Mouse (Mus musculus): Measurements from ENCODE around the gene Chd5. TPM values are rescaled to one million over a fixed set of nuclear protein-coding genes. Genes with fewer than 3 reads are reported as not detected.

Chd5 gene
- polyA plus RNA-seq, 1 experiment from 2014 or later: not detected

- Histone ChIP-seq H3K4me3 (ENCODE audit: control insufficient read depth in 1 of 2, insufficient read depth in 1 of 2, low read depth in 1 of 2, low read length in 2 of 2) (no peak overlapping the region), H3K36me3 (ENCODE audit: control insufficient read depth, insufficient read depth, low read length) (no peaks in the 10 kb centered on the region), H3K27me3 (ENCODE audit: control insufficient read depth, insufficient read depth, low read length) (no peaks in the 10 kb centered on the region), H3K27ac (replicated peaks in 1 of 2; ENCODE audit: control insufficient read depth in 1 of 2, insufficient read depth in 1 of 2, low read depth in 2 of 2, low read length in 2 of 2) (no peak overlapping the region), H3K4me2 (ENCODE audit: low read length) (no peak overlapping the region), H3K4me1 (ENCODE audit: control insufficient read depth in 2 of 2, insufficient read depth in 2 of 2, low read length in 2 of 2) (no peaks in the 10 kb centered on the region), H3K9ac (ENCODE audit: low read length) (no peak overlapping the region), H3K9me3 (ENCODE audit: control insufficient read depth, low read length) (no peaks in the 10 kb centered on the region)
- WGBS: 58% methylated on average over 5 of the region's 5 CpGs
- no peak for ATAC-seq (ENCODE audit: insufficient number of reproducible peaks, insufficient read depth, low FRiP score, low read depth)
These were observed 86.5 kb downstream of the Chd5 start for GRCm38 (mm10) chr4:152424922-152425321.

GRCm38 (mm10) chr4:152428259-152428658 is 89.8 kb downstream of the Chd5 start:
- H3K9ac ChIP-seq (ENCODE audit: low read length): no peak overlapping the region
- ATAC-seq (ENCODE audit: insufficient number of reproducible peaks, insufficient read depth, low FRiP score, low read depth): no peak
- no peak overlapping the region for H3K27ac ChIP-seq (replicated peaks in 1 of 2; ENCODE audit: control insufficient read depth in 1 of 2, insufficient read depth in 1 of 2, low read depth in 2 of 2, low read length in 2 of 2)
- H3K4me1 ChIP-seq (ENCODE audit: control insufficient read depth in 2 of 2, insufficient read depth in 2 of 2, low read length in 2 of 2): no peaks in the 10 kb centered on the region
- H3K4me2 ChIP-seq (ENCODE audit: low read length): no peak overlapping the region
- no peaks in the 10 kb centered on the region; the same call in 1 of the 2 replicates for H3K27me3 ChIP-seq (ENCODE audit: control insufficient read depth, insufficient read depth, low read length)
- H3K9me3 ChIP-seq (ENCODE audit: control insufficient read depth, low read length): no peaks in the 10 kb centered on the region
- H3K36me3 ChIP-seq (ENCODE audit: control insufficient read depth, insufficient read depth, low read length): no peaks in the 10 kb centered on the region
- 44% methylated on average over 8 of the region's 8 CpGs for WGBS
- no peak overlapping the region for H3K4me3 ChIP-seq (ENCODE audit: control insufficient read depth in 1 of 2, insufficient read depth in 1 of 2, low read depth in 1 of 2, low read length in 2 of 2)

- H3K36me3 ChIP-seq (ENCODE audit: control insufficient read depth, insufficient read depth, low read length): no peaks in the 10 kb centered on the region
- no peak overlapping the region for H3K27ac ChIP-seq (replicated peaks in 1 of 2; ENCODE audit: control insufficient read depth in 1 of 2, insufficient read depth in 1 of 2, low read depth in 2 of 2, low read length in 2 of 2)
- H3K4me1 ChIP-seq (ENCODE audit: control insufficient read depth in 2 of 2, insufficient read depth in 2 of 2, low read length in 2 of 2): peaks cover 0 to 3% of the 10 kb centered on the region in 2 experiments; a peak in 1 of 4 replicates
- no peak overlapping the region for H3K9ac ChIP-seq (ENCODE audit: low read length)
- WGBS: 46% methylated on average over 5 of the region's 5 CpGs
- H3K9me3 ChIP-seq (ENCODE audit: control insufficient read depth, low read length): no peaks in the 10 kb centered on the region
- no peak overlapping the region for H3K4me2 ChIP-seq (ENCODE audit: low read length)
- no peak for ATAC-seq (ENCODE audit: insufficient number of reproducible peaks, insufficient read depth, low FRiP score, low read depth)
- no peak overlapping the region for H3K4me3 ChIP-seq (ENCODE audit: control insufficient read depth in 1 of 2, insufficient read depth in 1 of 2, low read depth in 1 of 2, low read length in 2 of 2)
- peaks cover 11% of the 10 kb centered on the region for H3K27me3 ChIP-seq (ENCODE audit: control insufficient read depth, insufficient read depth, low read length)
These were observed 93.9 kb downstream of the Chd5 start for GRCm38 (mm10) chr4:152432308-152432707.

- Histone ChIP-seq H3K36me3 (ENCODE audit: control insufficient read depth, insufficient read depth, low read length) (no peaks in the 10 kb centered on the region), H3K9ac (ENCODE audit: low read length) (no peak overlapping the region), H3K9me3 (ENCODE audit: control insufficient read depth, low read length) (no peaks in the 10 kb centered on the region), H3K27me3 (ENCODE audit: control insufficient read depth, insufficient read depth, low read length) (peaks cover 11% of the 10 kb centered on the region), H3K4me1 (ENCODE audit: control insufficient read depth in 2 of 2, insufficient read depth in 2 of 2, low read length in 2 of 2) (peaks cover 0 to 3% of the 10 kb centered on the region in 2 experiments; a peak in 1 of 4 replicates), H3K4me2 (ENCODE audit: low read length) (peak overlapping the region; percentile 56), H3K4me3 (ENCODE audit: control insufficient read depth in 1 of 2, insufficient read depth in 1 of 2, low read depth in 1 of 2, low read length in 2 of 2) (no peak overlapping the region), H3K27ac (replicated peaks in 1 of 2; ENCODE audit: control insufficient read depth in 1 of 2, insufficient read depth in 1 of 2, low read depth in 2 of 2, low read length in 2 of 2) (no peak overlapping the region)
- WGBS: 3% methylated on average over 9 of the region's 9 CpGs
- ATAC-seq (ENCODE audit: insufficient number of reproducible peaks, insufficient read depth, low FRiP score, low read depth): peak; percentile 57
These were observed 96.4 kb downstream of the Chd5 start for GRCm38 (mm10) chr4:152434836-152435235.

- Histone ChIP-seq H3K4me3 (ENCODE audit: control insufficient read depth in 1 of 2, insufficient read depth in 1 of 2, low read depth in 1 of 2, low read length in 2 of 2) (no peak overlapping the region), H3K36me3 (ENCODE audit: control insufficient read depth, insufficient read depth, low read length) (no peaks in the 10 kb centered on the region), H3K4me1 (ENCODE audit: control insufficient read depth in 2 of 2, insufficient read depth in 2 of 2, low read length in 2 of 2) (peaks cover 0 to 3% of the 10 kb centered on the region in 2 experiments; a peak in 1 of 4 replicates), H3K9me3 (ENCODE audit: control insufficient read depth, low read length) (no peaks in the 10 kb centered on the region), H3K4me2 (ENCODE audit: low read length) (peak overlapping the region; percentile 56), H3K27ac (replicated peaks in 1 of 2; ENCODE audit: control insufficient read depth in 1 of 2, insufficient read depth in 1 of 2, low read depth in 2 of 2, low read length in 2 of 2) (no peak overlapping the region), H3K27me3 (ENCODE audit: control insufficient read depth, insufficient read depth, low read length) (peaks cover 11% of the 10 kb centered on the region), H3K9ac (ENCODE audit: low read length) (no peak overlapping the region)
- 11% methylated on average over 10 of the region's 10 CpGs for whole genome bisulfite sequencing
- no peak for ATAC-seq (ENCODE audit: insufficient number of reproducible peaks, insufficient read depth, low FRiP score, low read depth)
These were observed 96.8 kb downstream of the Chd5 start for GRCm38 (mm10) chr4:152435255-152435654.

Other genes starting within 250 kb of the Chd5 start
- 0.34 and 0.43 TPM in 2 replicates for gene Tnfrsf25, start 222.7 kb upstream of the Chd5 start, polyA plus RNA-seq (2014; fragmentation: Nextera tagmentation; extraction: Ambion mirVana)
- gene Espn, start 186.3 kb upstream of the Chd5 start, polyA plus RNA-seq (2014; fragmentation: Nextera tagmentation; extraction: Ambion mirVana): 0.63 and 0.76 TPM in 2 replicates
- gene Hes2, start 179.8 kb upstream of the Chd5 start, polyA plus RNA-seq (2014; fragmentation: Nextera tagmentation; extraction: Ambion mirVana): not detected in 2 replicates
- gene Acot7, start 160.5 kb upstream of the Chd5 start, polyA plus RNA-seq (2014; fragmentation: Nextera tagmentation; extraction: Ambion mirVana): 62.8 and 72.9 TPM in 2 replicates
- 14.0 and 18.2 TPM in 2 replicates for gene Gpr153, start 64.4 kb upstream of the Chd5 start, polyA plus RNA-seq (2014; fragmentation: Nextera tagmentation; extraction: Ambion mirVana)
- not detected in 2 replicates for gene Hes3, start 47.0 kb upstream of the Chd5 start, polyA plus RNA-seq (2014; fragmentation: Nextera tagmentation; extraction: Ambion mirVana)
- 19.4 and 20.3 TPM in 2 replicates for gene Icmt, start 41.4 kb upstream of the Chd5 start, polyA plus RNA-seq (2014; fragmentation: Nextera tagmentation; extraction: Ambion mirVana)
- gene Rnf207, start 19.7 kb upstream of the Chd5 start, polyA plus RNA-seq (2014; fragmentation: Nextera tagmentation; extraction: Ambion mirVana): 74.9 and 77.5 TPM in 2 replicates
- 261 and 276 TPM in 2 replicates for gene Rpl22, start 12.9 kb upstream of the Chd5 start, polyA plus RNA-seq (2014; fragmentation: Nextera tagmentation; extraction: Ambion mirVana)
- gene Nphp4, start 138.1 kb downstream of the Chd5 start, polyA plus RNA-seq (2014; fragmentation: Nextera tagmentation; extraction: Ambion mirVana): 1.1 and 1.5 TPM in 2 replicates
- gene Kcnab2, start 139.2 kb downstream of the Chd5 start, polyA plus RNA-seq (2014; fragmentation: Nextera tagmentation; extraction: Ambion mirVana): 2.6 and 2.7 TPM in 2 replicates